Mouse (Mus musculus) liver, embryonic 14.5 days (tissue): ENCODE data around the gene Kifc3.

Experiments used
- CTCF ChIP-seq: IDR thresholded peaks from 2 replicates; pipeline ENCODE4 v1.5.1; 2016; ENCODE audit warnings: antibody characterized with exemption, low read depth, control low read depth
- EP300 ChIP-seq: IDR thresholded peaks from 2 replicates; pipeline ENCODE4 v1.6.1; 2016; ENCODE audit warnings: antibody characterized with exemption, low read depth

DNA sequence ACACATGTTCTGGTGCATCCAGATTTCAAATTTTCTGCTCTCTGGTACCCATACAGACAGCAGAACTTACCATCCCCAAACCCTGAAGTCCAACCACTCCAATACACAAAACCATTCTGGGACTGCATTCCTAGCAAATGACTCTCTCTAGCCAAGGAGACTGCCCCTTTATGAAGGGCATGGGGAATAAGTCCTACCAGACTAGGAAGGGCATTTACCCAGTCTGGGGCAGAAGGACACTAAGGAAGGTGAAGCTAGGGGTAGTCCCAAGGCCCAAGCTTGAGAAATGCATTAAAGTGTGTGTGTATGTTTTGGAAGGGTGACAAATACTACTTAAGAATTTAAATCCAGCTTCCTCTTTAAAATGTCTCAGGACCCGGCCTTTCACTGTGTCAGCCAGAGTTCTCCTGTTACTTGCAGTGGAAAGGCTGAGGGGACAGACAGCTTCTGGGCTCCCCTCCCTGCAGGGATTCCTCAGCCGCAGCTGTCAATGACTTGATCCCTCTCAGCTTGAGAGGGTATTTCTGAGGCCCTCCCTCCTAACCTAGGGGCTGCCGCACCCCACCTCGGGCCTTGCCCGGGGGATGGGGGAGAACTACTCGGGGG lies 61.0 kb downstream of the Kifc3 start:
- TF ChIP-seq CTCF (no peak), EP300 (no peak)
